Mouse (Mus musculus) thymus, postnatal 4 days (tissue): Measurements from ENCODE around the gene Gli2.

ENCODE experiments used
- DNase-seq: peaks from one replicate; pipeline ENCODE4 v3.0.0; 2021

Gli2 gene

GRCm38 (mm10) chr1:119053402-119053841 is at the start of gene Gli2:
Gene Gli2 (minus strand): TSS chr1:119053619.
- peak; percentile 82 for DNase-seq

GRCm38 (mm10) chr1:119097921-119098521 is 44.6 kb upstream of the Gli2 start:
- DNase-seq = no peak

- DNase-seq = peak; percentile 68
These were observed 40.3 kb upstream of the Gli2 start for GRCm38 (mm10) chr1:119093739-119094138.

GRCm38 (mm10) chr1:119089887-119090620 is 36.6 kb upstream of the Gli2 start:
- no peak for DNase-seq

GRCm38 (mm10) chr1:119087539-119087938 is 34.1 kb upstream of the Gli2 start:
- DNase-seq = peak; percentile 78

GRCm38 (mm10) chr1:119085771-119086170 is 32.4 kb upstream of the Gli2 start:
- no peak for DNase-seq

- DNase-seq = peak; percentile 35
These were observed 30.1 kb upstream of the Gli2 start for GRCm38 (mm10) chr1:119083468-119083921.

GRCm38 (mm10) chr1:119082231-119082991 is 29.0 kb upstream of the Gli2 start:
- peak; percentile 61 for DNase-seq

GRCm38 (mm10) chr1:119077933-119078332 is 24.5 kb upstream of the Gli2 start:
- no peak for DNase-seq

- no peak for DNase-seq
These were observed 22.9 kb upstream of the Gli2 start for GRCm38 (mm10) chr1:119076333-119076732.

- no peak for DNase-seq
These were observed 22.5 kb upstream of the Gli2 start for GRCm38 (mm10) chr1:119075916-119076315.

GRCm38 (mm10) chr1:119075500-119075899 is 22.1 kb upstream of the Gli2 start:
- no peak for DNase-seq

GRCm38 (mm10) chr1:119074910-119075309 is 21.5 kb upstream of the Gli2 start:
- peak; percentile 26 for DNase-seq

GRCm38 (mm10) chr1:119073876-119074275 is 20.5 kb upstream of the Gli2 start:
- no peak for DNase-seq

- DNase-seq = no peak
These were observed 11.7 kb upstream of the Gli2 start for GRCm38 (mm10) chr1:119064892-119065671.

GRCm38 (mm10) chr1:119056491-119056890 is 3.1 kb upstream of the Gli2 start:
- no peak for DNase-seq

GRCm38 (mm10) chr1:119055801-119056200 is 2.4 kb upstream of the Gli2 start:
- DNase-seq = no peak

GRCm38 (mm10) chr1:119054468-119054867 is 1.0 kb upstream of the Gli2 start:
- DNase-seq = no peak

GRCm38 (mm10) chr1:119053872-119054354 is 494 bp upstream of the Gli2 start:
- DNase-seq = peak; percentile 43

GRCm38 (mm10) chr1:119052631-119053177 is 715 bp downstream of the Gli2 start:
- peak; percentile 15 for DNase-seq

- DNase-seq = no peak
These were observed 1.4 kb downstream of the Gli2 start for GRCm38 (mm10) chr1:119051938-119052551.
